Mouse (Mus musculus): ENCODE measurements around the gene Nav1. TPM values are rescaled to one million over a fixed set of nuclear protein-coding genes. Genes with fewer than 3 reads are reported as not detected.
A peak's percentile ranks its signal among the peaks of the same experiment; 100 is the strongest.

Gene Nav1
- polyA plus RNA-seq, 1 experiment from 2014 or later, result 3.9 TPM

GRCm38 (mm10) chr1:135534070-135534469 is 73.0 kb downstream of the Nav1 start:
- Histone ChIP-seq H3K9me3 (ENCODE audit: control insufficient read depth, low read length) (no peaks in the 10 kb centered on the region), H3K9ac (ENCODE audit: low read length) (no peak overlapping the region), H3K4me3 (ENCODE audit: low read depth, low read length) (no peak overlapping the region), H3K36me3 (ENCODE audit: control insufficient read depth, insufficient read depth, low read length) (no peaks in the 10 kb centered on the region), H3K4me1 (replicated peaks; ENCODE audit: control insufficient read depth, insufficient read depth) (0 out of 2 replicates have a peak, but pooled peaks cover 5% of the 10 kb centered on the region), H3K27me3 (ENCODE audit: control insufficient read depth, insufficient read depth, low read length) (no peaks in the 10 kb centered on the region), H3K27ac (replicated peaks) (0 out of 2 replicates have a peak overlapping the region, but pooled peaks have one; percentile 82), H3K4me2 (replicated peaks; ENCODE audit: low read depth) (no peak overlapping the region)
- WGBS, result 85% methylated on average over 4 of the region's 4 CpGs
- ATAC-seq (ENCODE audit: low FRiP score, low TSS enrichment) (no peak), DNase-seq (ENCODE audit: low spot score) (no peak)
- TF ChIP-seq EP300 (optimal IDR thresholded peaks at IDR 0.05), result no peak
- no peak for TF ChIP-seq CTCF (IDR thresholded peaks at IDR 0.05; ENCODE audit: low read depth)

GRCm38 (mm10) chr1:135532383-135532782 is 74.7 kb downstream of the Nav1 start:
- ATAC-seq (ENCODE audit: low FRiP score, low TSS enrichment) (no peak), DNase-seq (ENCODE audit: low spot score) (no peak)
- Histone ChIP-seq H3K36me3 (ENCODE audit: control insufficient read depth, insufficient read depth, low read length) (no peaks in the 10 kb centered on the region; the same call in 1 of the 2 replicates), H3K9ac (ENCODE audit: low read length) (no peak overlapping the region), H3K4me2 (replicated peaks; ENCODE audit: low read depth) (no peak overlapping the region), H3K27me3 (ENCODE audit: control insufficient read depth, insufficient read depth, low read length) (no peaks in the 10 kb centered on the region), H3K9me3 (ENCODE audit: control insufficient read depth, low read length) (no peaks in the 10 kb centered on the region), H3K4me3 (ENCODE audit: low read depth, low read length) (no peak overlapping the region), H3K4me1 (replicated peaks; ENCODE audit: control insufficient read depth, insufficient read depth) (0 out of 2 replicates have a peak, but pooled peaks cover 5% of the 10 kb centered on the region), H3K27ac (replicated peaks) (no peak overlapping the region)
- 92% methylated on average over 23 of the region's 23 CpGs for WGBS
- TF ChIP-seq CTCF (IDR thresholded peaks at IDR 0.05; ENCODE audit: low read depth) (no peak), EP300 (optimal IDR thresholded peaks at IDR 0.05) (no peak)

- Histone ChIP-seq H3K9ac (ENCODE audit: low read length) (no peak overlapping the region), H3K4me1 (replicated peaks; ENCODE audit: control insufficient read depth, insufficient read depth) (0 out of 2 replicates have a peak, but pooled peaks cover 5% of the 10 kb centered on the region), H3K27me3 (ENCODE audit: control insufficient read depth, insufficient read depth, low read length) (no peaks in the 10 kb centered on the region), H3K36me3 (ENCODE audit: control insufficient read depth, insufficient read depth, low read length) (no peaks in the 10 kb centered on the region; the same call in 1 of the 2 replicates), H3K27ac (replicated peaks) (no peak overlapping the region), H3K4me2 (replicated peaks; ENCODE audit: low read depth) (no peak overlapping the region), H3K4me3 (ENCODE audit: low read depth, low read length) (no peak overlapping the region), H3K9me3 (ENCODE audit: control insufficient read depth, low read length) (no peaks in the 10 kb centered on the region)
- no peak for TF ChIP-seq CTCF (IDR thresholded peaks at IDR 0.05; ENCODE audit: low read depth)
- no peak for TF ChIP-seq EP300 (optimal IDR thresholded peaks at IDR 0.05)
- no peak for ATAC-seq (ENCODE audit: low FRiP score, low TSS enrichment)
- WGBS, result 78% methylated on average over 6 of the region's 6 CpGs
- no peak for DNase-seq (ENCODE audit: low spot score)
These were observed 75.1 kb downstream of the Nav1 start for GRCm38 (mm10) chr1:135531981-135532380.

DNA sequence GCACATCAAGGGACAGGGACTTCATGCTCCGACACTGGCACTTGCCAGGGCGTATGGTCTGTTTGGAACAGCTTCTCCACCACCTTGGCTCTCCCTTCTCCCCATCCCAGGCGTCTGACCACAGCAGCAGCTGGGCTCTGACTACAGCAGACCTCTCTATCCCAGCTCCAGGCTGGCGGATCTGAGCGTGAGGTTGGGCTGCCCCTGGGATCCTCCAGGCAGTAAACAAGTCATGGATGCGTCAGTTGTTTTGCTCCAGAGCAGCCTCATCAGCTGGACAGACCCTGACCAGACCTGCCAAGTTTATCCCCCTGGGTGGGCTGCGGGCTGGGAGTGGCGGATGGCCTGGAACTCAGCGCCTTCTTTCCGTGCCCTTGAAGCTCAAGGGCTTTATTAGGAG is 76.0 kb downstream of the Nav1 start:
- H3K4me3 ChIP-seq (ENCODE audit: low read depth, low read length), result no peak overlapping the region
- H3K36me3 ChIP-seq (ENCODE audit: control insufficient read depth, insufficient read depth, low read length), result no peaks in the 10 kb centered on the region; the same call in 1 of the 2 replicates
- H3K27ac ChIP-seq (replicated peaks), result peak overlapping the region; percentile 67; the same call in 1 of the 2 replicates
- ATAC-seq (ENCODE audit: low FRiP score, low TSS enrichment) (peak; percentile 74), DNase-seq (ENCODE audit: low spot score) (no peak)
- 41% methylated on average over 10 of the region's 10 CpGs for WGBS
- H3K4me2 ChIP-seq (replicated peaks; ENCODE audit: low read depth), result no peak overlapping the region
- no peaks in the 10 kb centered on the region for H3K9me3 ChIP-seq (ENCODE audit: control insufficient read depth, low read length)
- H3K9ac ChIP-seq (ENCODE audit: low read length), result 0 out of 2 replicates have a peak overlapping the region, but pooled peaks have one; percentile 4
- 0 out of 2 replicates have a peak, but pooled peaks cover 5% of the 10 kb centered on the region for H3K4me1 ChIP-seq (replicated peaks; ENCODE audit: control insufficient read depth, insufficient read depth)
- H3K27me3 ChIP-seq (ENCODE audit: control insufficient read depth, insufficient read depth, low read length), result no peaks in the 10 kb centered on the region
- TF ChIP-seq EP300 (optimal IDR thresholded peaks at IDR 0.05) (no peak), CTCF (IDR thresholded peaks at IDR 0.05; ENCODE audit: low read depth) (no peak)

- Histone ChIP-seq H3K9me3 (ENCODE audit: control insufficient read depth, low read length) (no peaks in the 10 kb centered on the region), H3K4me1 (replicated peaks; ENCODE audit: control insufficient read depth, insufficient read depth) (no peaks in the 10 kb centered on the region; the same call in 1 of the 2 replicates), H3K27me3 (ENCODE audit: control insufficient read depth, insufficient read depth, low read length) (no peaks in the 10 kb centered on the region), H3K4me3 (ENCODE audit: low read depth, low read length) (no peak overlapping the region), H3K36me3 (ENCODE audit: control insufficient read depth, insufficient read depth, low read length) (no peaks in the 10 kb centered on the region; the same call in 1 of the 2 replicates), H3K27ac (replicated peaks) (no peak overlapping the region), H3K9ac (ENCODE audit: low read length) (no peak overlapping the region), H3K4me2 (replicated peaks; ENCODE audit: low read depth) (no peak overlapping the region)
- ATAC-seq (ENCODE audit: low FRiP score, low TSS enrichment), result no peak
- no peak for DNase-seq (ENCODE audit: low spot score)
- TF ChIP-seq CTCF (IDR thresholded peaks at IDR 0.05; ENCODE audit: low read depth) (no peak), EP300 (optimal IDR thresholded peaks at IDR 0.05) (no peak)
- WGBS, result 37% methylated on average over 4 of the region's 4 CpGs
These were observed 82.6 kb downstream of the Nav1 start for GRCm38 (mm10) chr1:135524518-135524860.

GRCm38 (mm10) chr1:135523780-135524517 is 83.1 kb downstream of the Nav1 start:
- Histone ChIP-seq H3K27me3 (ENCODE audit: control insufficient read depth, insufficient read depth, low read length) (no peaks in the 10 kb centered on the region), H3K4me1 (replicated peaks; ENCODE audit: control insufficient read depth, insufficient read depth) (no peaks in the 10 kb centered on the region; the same call in 1 of the 2 replicates), H3K4me2 (replicated peaks; ENCODE audit: low read depth) (0 out of 2 replicates have a peak overlapping the region, but pooled peaks have one; percentile 17), H3K27ac (replicated peaks) (peak overlapping the region; percentile 40; the same call in 1 of the 2 replicates), H3K36me3 (ENCODE audit: control insufficient read depth, insufficient read depth, low read length) (no peaks in the 10 kb centered on the region; the same call in 1 of the 2 replicates), H3K9ac (ENCODE audit: low read length) (no peak overlapping the region; the same call in 1 of the 2 replicates), H3K9me3 (ENCODE audit: control insufficient read depth, low read length) (no peaks in the 10 kb centered on the region), H3K4me3 (ENCODE audit: low read depth, low read length) (no peak overlapping the region)
- peak; percentile 59; the same call in 1 of the 2 replicates for ATAC-seq (ENCODE audit: low FRiP score, low TSS enrichment)
- DNase-seq (ENCODE audit: low spot score), result no peak
- no peak for TF ChIP-seq CTCF (IDR thresholded peaks at IDR 0.05; ENCODE audit: low read depth)
- WGBS, result 26% methylated on average over 12 of the region's 12 CpGs

Data from stomach, postnatal 0 days (tissue).